In genomic region chr7:128359164-128359563, GRCm38 (mm10) we compare ENCODE assay signal across 30 mouse cellular contexts. TPM values are rescaled to one million over a fixed set of nuclear protein-coding genes. Genes with fewer than 3 reads are reported as not detected.
A peak's percentile ranks its signal among the peaks of the same experiment; 100 is the strongest.
DNase-seq lines count a peak whose midpoint lies in the region; ATAC-seq lines count a peak whose summit lies in the region.
"Had no signal": no experiment of that assay in that cellular context is flagged by ENCODE, and none has a peak within 500 bp of the region (broad histone marks: within the 10 kb centered on the region; RNA-seq: fewer than 3 reads in every experiment).

No protein-coding gene starts in this region.

- no peak overlapping the region for H3K27ac ChIP-seq in heart, embryonic 11.5 days (ENCODE audit: low read depth, low read length)
- H3K27ac ChIP-seq: forebrain, embryonic 13.5 days; heart, adult 2 months; heart, embryonic 15.5 days; liver, embryonic 13.5 days; neural tube, embryonic 13.5 days; stomach, embryonic 15.5 days had no signal

- peak; percentile 87 for DNase-seq in heart, adult 11 months
- DNase-seq in ovary, postnatal 36 days (ENCODE audit: low spot score), result peak; percentile 2
- no peak for DNase-seq in ovary, adult 18-20 months (ENCODE audit: low spot score)
- no peak for DNase-seq in Muller cell, postnatal 12 days (ENCODE audit: inconsistent ontology term)
- DNase-seq in right cerebral cortex, postnatal 25 days, result no peak
- DNase-seq: adrenal gland, adult 2 months; adrenal gland, postnatal 36 days; cerebellum, adult 2 months; cerebellum, postnatal 14 days; gastrocnemius, postnatal 25 days; kidney, postnatal 14 days; layer of hippocampus, adult 9-11 months; liver, embryonic 13.5 days; lung, adult 2 months; lung, postnatal 10 days; retina, postnatal 1 day; right cerebral cortex, postnatal 14 days had no signal

- no peaks in the 10 kb centered on the region for H3K36me3 ChIP-seq in heart, embryonic 11.5 days (ENCODE audit: control insufficient read depth, insufficient read depth, low read length)
- H3K36me3 ChIP-seq: heart, embryonic 15.5 days; liver, embryonic 13.5 days; neural tube, embryonic 13.5 days; stomach, embryonic 15.5 days had no signal

- H3K4me2 ChIP-seq in heart, embryonic 11.5 days, result no peak overlapping the region
- H3K4me2 ChIP-seq: forebrain, embryonic 13.5 days; heart, embryonic 15.5 days; liver, embryonic 13.5 days; midbrain, embryonic 11.5 days; neural tube, embryonic 13.5 days; stomach, embryonic 15.5 days had no signal

- no peak overlapping the region for H3K4me3 ChIP-seq in heart, embryonic 11.5 days (ENCODE audit: low read depth, low read length)
- H3K4me3 ChIP-seq: erythroblast, embryonic 14.5 days; forebrain, embryonic 13.5 days; heart, adult 2 months; heart, embryonic 15.5 days; liver, embryonic 13.5 days; myocyte; neural tube, embryonic 13.5 days; stomach, embryonic 15.5 days had no signal

- no peak overlapping the region for H3K9ac ChIP-seq in heart, embryonic 11.5 days (ENCODE audit: low read depth, low read length)
- H3K9ac ChIP-seq: forebrain, embryonic 13.5 days; heart, embryonic 15.5 days; liver, embryonic 13.5 days; neural tube, embryonic 13.5 days; stomach, embryonic 15.5 days had no signal

- no peak for ATAC-seq in heart, embryonic 11.5 days (replicated peaks; ENCODE audit: insufficient number of reproducible peaks, low FRiP score, low TSS enrichment)
- peak; percentile 66 for ATAC-seq in granulocyte monocyte progenitor cell, adult 5-6 weeks (replicated peaks; ENCODE audit: poor library complexity, severe bottlenecking)
- ATAC-seq in megakaryocyte, adult 5-6 weeks (ENCODE audit: poor library complexity, severe bottlenecking), result peak; percentile 51
- ATAC-seq: forebrain, embryonic 13.5 days; hindbrain, embryonic 16.5 days; intestine, embryonic 16.5 days had no signal

- peaks cover 5% of the 10 kb centered on the region; the same call in 1 of the 2 replicates for H3K4me1 ChIP-seq in heart, embryonic 11.5 days (ENCODE audit: control insufficient read depth, insufficient read depth, low read length)
- H3K4me1 ChIP-seq: forebrain, embryonic 13.5 days; heart, embryonic 15.5 days; neural tube, embryonic 13.5 days; stomach, embryonic 15.5 days had no signal

- H3K9me3 ChIP-seq in heart, embryonic 11.5 days (replicated peaks; ENCODE audit: control insufficient read depth, low read length), result no peaks in the 10 kb centered on the region
- H3K9me3 ChIP-seq: forebrain, embryonic 13.5 days; heart, embryonic 15.5 days; liver, embryonic 13.5 days; neural tube, embryonic 13.5 days; stomach, embryonic 15.5 days had no signal

- H3K27me3 ChIP-seq in heart, embryonic 11.5 days (ENCODE audit: control insufficient read depth, insufficient read depth, low read length), result peaks cover 2% of the 10 kb centered on the region; the same call in 1 of the 2 replicates
- H3K27me3 ChIP-seq: forebrain, embryonic 13.5 days; heart, embryonic 15.5 days; neural tube, embryonic 13.5 days had no signal

- WGBS in heart, embryonic 11.5 days (ENCODE audit: insufficient replicate concordance), result 61% methylated on average over 7 of the region's 7 CpGs

RNA-seq across cellular contexts. Expression of gene Rgs10, which starts 59.4 kb away (rescaled TPM):
- polyA plus RNA-seq in heart, embryonic 11.5 days (2014; fragmentation: Nextera tagmentation; extraction: Ambion mirVana), result 20.3 and 21.0 TPM in 2 replicates
- 89.9 and 96.4 TPM in 2 replicates for total RNA-seq in granulocyte monocyte progenitor cell, adult 5-6 weeks (2014; fragmentation: Nextera tagmentation)
- 36.1 and 66.2 TPM in 2 replicates for total RNA-seq in granulocyte monocyte progenitor cell, adult 5-6 weeks (2017)
- total RNA-seq in megakaryocyte, adult 5-6 weeks (2015), result 155 and 159 TPM in 2 replicates
- total RNA-seq in megakaryocyte, adult 5-6 weeks (2017), result 158 and 165 TPM in 2 replicates

Comparison
In these comparisons a context has a peak if more than half of its experiments do, and no peak if none do; other contexts are left out.
1. DNase-seq: peak in heart, adult 11 months (single experiment) and ovary, postnatal 36 days (single experiment); none in ovary, adult 18-20 months (single experiment), Muller cell, postnatal 12 days (single experiment) and right cerebral cortex, postnatal 25 days (single experiment).